Mouse (Mus musculus) myocyte (in vitro differentiated cells): ENCODE results near the gene Dars2.

Experiments used
- E2F4 ChIP-seq: IDR thresholded peaks from one replicate; pipeline ENCODE4 v1.6.1; 2011; ENCODE audit warnings: mild to moderate bottlenecking, control low read depth, moderate library complexity; ENCODE audit not compliant: insufficient read depth
- POLR2A ChIP-seq: IDR thresholded peaks from one replicate; pipeline ENCODE4 v1.6.1; 2011; ENCODE audit warnings: low read depth, mild to moderate bottlenecking, control low read depth, moderate library complexity; ENCODE audit not compliant: insufficient read length
- POLR2AphosphoS2 ChIP-seq: IDR thresholded peaks from one replicate; pipeline ENCODE4 v1.6.1; 2011; ENCODE audit warnings: low read depth, control low read depth; ENCODE audit not compliant: insufficient read length
- TCF12 ChIP-seq: IDR thresholded peaks from one replicate; pipeline ENCODE4 v1.6.1; 2011; ENCODE audit warnings: mild to moderate bottlenecking, control low read depth; ENCODE audit not compliant: poor library complexity, insufficient read depth, severe bottlenecking
- USF1 ChIP-seq: IDR thresholded peaks from one replicate; pipeline ENCODE4 v1.6.1; 2011; ENCODE audit warnings: low read depth, mild to moderate bottlenecking, control low read depth, moderate library complexity

DNA sequence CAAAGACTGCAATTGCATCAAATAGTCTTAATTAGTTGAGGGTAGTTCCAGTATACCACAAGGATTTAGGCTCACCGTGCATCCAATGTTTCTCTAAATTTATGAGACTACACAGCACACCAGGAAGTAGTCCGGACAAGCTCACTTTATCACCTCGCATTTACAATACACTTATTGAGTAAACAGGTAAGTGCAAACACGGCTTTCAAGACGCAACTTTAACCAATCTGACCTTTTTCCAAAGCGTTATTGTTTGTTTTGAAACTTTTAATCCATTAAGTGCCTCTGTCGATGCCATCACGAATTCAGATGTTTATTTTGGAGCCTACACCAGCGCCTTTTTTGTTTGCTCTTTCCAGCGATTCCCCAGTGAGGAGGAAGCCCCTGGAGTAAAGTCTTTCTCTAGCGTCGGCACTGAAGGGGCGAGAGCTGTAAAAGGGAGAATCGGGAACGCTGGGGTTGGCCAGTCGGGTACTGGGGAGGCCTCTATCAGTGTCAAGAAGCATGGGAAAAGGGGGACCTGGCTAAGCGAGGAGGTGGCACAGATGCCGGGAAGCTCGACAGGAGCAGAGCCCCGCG is 36.5 kb downstream of the Dars2 start:
- TF ChIP-seq USF1 (no peak), POLR2AphosphoS2 (no peak), POLR2A (no peak), E2F4 (no peak), TCF12 (no peak)
